Mouse (Mus musculus): Measurements from ENCODE around the gene Olfr194.
"Not testable (repeated sequence)": the region's sequence is repeated elsewhere in the genome, so short reads cannot be mapped to it uniquely, and the experiment has no call there.

The Olfr194 gene

DNA sequence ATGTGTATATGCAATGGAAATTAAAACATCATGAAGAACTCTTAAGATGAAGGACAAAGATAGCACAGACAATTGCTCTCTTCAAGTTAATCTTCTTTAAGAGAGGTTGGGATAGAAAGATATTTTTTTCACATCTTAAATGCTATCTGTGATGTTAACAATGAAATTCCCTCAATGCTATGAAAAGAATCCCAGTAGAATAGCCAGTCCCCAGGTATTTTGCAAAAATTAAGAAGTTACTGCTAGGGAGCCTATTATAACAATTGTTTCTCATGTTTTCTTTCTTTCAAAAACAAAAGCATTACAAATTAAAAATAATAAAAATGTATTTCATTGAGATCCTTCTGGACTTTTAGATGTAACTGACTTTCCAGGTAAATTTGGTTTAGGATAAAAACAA is at the start of gene Olfr194:
Gene Olfr194, minus strand, starts transcription at position 101 of the 400 bp plus-strand sequence.
- DNase-seq = no peak

DNA sequence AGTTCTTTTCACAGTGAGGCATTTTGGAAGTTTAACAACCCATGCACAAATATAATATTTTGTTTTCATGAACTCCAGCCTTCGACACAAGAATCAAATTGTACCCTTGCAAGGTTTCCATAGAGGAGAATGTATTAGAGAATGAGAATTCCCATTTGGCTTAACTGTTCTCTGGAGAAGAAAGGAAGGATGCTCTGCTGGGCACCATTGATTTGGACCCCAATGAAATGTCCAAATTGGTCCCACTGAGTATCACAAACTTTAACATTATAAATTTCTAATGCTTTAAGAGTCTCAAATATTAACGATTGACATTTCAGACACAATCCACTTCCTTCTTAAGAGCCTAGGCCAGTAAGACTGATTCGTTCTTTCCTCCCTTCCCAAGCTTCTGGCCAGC is 49.5 kb upstream of the Olfr194 start, which contains the start of gene Olfr196:
Gene Olfr196, minus strand, starts transcription at position 101 of the 400 bp plus-strand sequence.
- no peak for DNase-seq

DNA sequence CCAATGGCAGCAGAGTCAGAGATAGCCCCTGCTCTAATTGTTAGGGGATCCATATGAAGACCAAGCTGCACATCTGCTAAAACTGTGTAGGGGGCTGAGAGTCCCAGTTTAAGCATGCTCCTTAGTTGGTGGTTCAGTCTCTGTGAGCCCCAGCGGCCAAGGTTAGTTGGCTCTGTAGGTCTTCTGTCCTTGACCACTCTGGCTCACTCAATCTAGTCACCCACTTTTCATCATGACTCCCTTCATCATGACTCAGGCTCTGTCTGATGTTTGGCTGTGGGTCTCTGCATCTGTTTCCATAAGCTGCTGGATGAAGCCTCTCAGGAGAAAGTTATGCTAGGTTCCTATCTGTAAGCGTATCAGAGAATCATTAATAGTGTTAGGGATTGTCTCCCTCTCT is 31.1 kb upstream of the Olfr194 start:
- no peak for DNase-seq

DNA sequence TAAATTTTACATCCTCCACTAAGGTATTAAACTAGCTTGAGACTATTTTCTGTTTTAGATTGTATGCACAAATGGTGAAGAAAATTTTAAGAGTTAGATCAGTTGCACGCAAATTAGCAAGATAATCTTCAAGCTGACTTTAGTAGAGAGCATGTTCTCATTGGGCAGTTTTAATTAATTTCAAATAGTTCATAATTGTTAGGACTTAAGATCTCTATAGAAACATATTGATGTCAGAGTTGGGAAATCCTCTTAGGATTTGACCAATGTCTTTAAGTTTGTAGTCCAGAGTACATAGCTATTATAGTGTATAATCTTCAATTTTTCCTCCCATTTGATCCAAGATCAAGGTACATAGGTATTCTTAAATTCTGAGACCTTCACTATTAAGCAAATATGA is 25.9 kb upstream of the Olfr194 start, which contains the start of gene Olfr195:
Gene Olfr195, plus strand, starts transcription at position 301 of the 400 bp plus-strand sequence.
- no peak for DNase-seq

DNA sequence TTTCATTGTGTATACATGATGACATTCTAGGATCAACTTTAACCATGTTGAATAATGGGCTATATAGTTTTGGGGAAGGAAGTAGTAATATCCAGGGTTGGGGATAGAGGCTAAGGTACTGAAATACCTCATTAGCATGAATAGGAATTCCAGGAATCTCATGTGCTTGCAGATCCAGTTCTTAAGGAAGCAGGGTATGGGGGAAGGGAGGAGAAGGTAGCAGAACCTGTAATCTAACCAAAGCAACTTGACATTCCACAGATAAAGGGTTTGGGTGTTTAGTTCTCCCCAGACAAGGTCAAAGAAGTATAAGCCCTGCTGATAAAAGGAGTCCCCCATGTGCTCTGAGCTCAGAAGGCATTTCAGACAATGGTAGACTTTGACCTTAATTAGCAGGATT is 20.2 kb upstream of the Olfr194 start:
- DNase-seq = no peak

DNA sequence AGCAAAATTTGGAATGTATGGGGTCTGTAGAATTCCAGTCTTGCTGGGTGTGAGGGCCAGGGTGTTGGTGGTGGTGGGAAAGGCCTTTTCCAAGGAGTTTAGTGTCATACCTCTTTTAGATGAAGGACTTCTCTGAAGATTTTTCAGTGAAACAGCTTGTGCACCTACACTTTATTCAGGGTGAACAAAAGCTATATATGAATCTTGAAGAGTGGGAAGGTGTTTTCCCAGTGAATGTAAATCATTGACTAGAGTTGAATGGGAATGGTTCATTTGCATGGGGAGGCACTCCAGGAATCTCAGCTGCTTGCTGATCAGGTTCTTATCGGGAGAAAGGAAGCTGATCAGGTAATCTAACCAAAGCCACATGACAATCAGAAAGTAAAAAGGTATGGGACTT is 9.9 kb upstream of the Olfr194 start:
- DNase-seq = no peak

DNA sequence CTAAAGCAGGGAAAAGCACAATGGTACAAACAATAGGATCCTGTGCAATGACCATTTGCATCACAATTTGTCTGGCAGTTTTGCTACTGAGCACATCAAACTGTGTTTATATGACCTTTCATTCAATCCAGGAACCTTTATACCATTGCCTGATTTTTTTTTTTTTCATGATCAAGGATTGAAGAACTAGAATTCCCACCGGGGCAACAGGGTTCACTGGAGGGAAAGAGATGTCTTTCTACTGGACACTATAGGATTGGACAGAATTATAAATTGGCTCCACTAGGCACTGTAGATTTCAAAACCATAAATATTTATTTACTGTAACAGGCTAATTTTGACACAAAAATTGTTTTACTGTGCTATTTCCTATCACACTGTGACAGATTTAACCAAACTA is 9.1 kb downstream of the Olfr194 start, which contains the start of gene Olfr193:
Gene Olfr193, minus strand, starts transcription at position 101 of the 400 bp plus-strand sequence.
- DNase-seq = no peak

DNA sequence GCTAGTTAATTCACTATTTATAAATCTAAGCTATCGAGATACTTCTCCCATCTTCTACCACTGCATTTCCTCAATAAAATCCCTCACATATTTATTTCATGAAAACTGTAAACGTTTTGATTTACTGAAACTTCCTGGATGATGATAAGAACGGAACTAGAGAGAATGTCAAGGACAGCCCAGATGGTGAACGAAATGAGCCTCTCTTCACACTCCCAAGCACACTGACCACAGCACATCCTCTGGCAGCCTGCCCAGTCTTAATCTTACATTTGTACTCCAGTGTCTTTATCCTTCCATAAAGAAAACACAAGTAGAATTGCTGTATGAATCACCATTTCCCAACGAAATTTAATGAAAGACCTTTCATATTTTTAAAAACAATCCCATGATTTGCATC is 12.3 kb downstream of the Olfr194 start:
- not testable (repeated sequence) for DNase-seq

DNA sequence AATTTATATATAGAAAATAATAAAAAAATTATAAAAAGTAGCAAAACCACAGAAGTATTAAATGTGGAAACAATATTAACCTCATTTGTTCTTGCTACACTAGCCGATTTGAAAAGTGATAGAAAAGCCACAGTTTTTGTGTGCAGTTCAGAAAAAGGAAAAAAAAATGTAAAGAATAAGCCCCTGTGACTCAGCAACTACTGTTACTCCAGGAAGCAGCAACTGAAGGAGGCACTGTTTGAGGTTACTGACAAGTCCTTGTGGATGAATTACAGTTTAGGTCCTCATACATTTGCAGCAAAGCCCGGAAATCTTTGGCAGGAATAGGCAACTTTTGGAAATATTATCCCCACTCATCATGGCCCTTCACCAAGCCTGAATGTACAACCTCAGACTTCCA is 15.6 kb downstream of the Olfr194 start:
- no peak for DNase-seq

DNA sequence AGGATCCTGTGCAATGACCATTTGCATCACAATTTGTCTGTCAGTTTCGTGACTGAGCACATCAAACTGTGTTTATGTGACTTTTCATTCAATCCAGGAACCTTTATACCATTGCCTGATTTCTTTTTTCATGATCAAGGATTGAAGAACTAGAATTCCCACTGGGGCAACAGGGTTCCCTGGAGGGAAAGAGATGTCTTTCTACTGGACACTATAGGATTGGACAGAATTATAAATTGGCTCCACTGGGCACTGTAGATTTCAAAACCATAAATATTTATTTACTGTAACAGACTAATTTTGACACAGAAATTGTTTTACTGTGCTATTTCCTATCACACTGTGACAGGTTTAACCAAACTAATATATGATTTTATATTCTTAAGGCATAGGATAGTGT is 31.1 kb downstream of the Olfr194 start, which contains the start of gene Olfr191:
Gene Olfr191, minus strand, starts transcription at position 101 of the 400 bp plus-strand sequence.
- DNase-seq = not testable (repeated sequence)

DNA sequence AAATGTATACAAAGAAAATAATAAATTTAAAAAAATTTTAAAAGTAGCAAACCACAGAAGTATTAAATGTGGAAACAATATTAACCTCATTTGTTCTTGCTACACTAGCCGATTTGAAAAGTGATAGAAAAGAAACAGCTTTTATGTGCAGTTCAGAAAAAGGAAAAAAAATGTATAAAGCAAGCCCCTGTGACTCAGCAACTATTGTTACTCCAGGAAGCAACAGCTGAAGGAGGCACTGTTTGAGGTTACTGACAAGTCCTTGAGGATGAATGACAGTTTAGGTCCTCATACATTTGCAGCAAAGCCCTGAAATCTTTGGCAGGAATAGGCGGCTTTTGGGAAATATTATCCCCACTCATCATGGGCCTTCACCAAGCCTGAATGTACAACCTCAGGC is 39.8 kb downstream of the Olfr194 start:
- not testable (repeated sequence) for DNase-seq

DNA sequence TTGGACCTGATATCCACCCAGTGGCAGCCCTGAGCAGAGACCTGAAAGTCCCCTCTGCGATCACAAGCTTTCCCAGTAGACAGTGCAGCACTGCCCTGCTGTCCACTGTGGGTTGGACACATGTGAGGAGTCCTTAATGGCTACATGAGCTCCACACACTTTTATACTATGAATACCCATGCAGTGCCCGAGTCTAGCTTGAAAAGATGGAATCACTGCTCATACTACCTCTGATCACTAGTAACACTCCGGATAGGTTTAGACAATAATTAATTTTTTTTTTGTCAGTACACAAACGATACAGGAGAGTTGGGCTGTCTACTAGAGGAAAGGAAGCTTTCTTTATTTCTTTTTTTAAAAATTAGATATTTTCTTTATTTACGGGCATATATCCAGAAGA is 43.0 kb downstream of the Olfr194 start, which contains the start of gene Olfr190:
Gene Olfr190, minus strand, starts transcription at position 101 of the 400 bp plus-strand sequence.
- DNase-seq = no peak

DNA sequence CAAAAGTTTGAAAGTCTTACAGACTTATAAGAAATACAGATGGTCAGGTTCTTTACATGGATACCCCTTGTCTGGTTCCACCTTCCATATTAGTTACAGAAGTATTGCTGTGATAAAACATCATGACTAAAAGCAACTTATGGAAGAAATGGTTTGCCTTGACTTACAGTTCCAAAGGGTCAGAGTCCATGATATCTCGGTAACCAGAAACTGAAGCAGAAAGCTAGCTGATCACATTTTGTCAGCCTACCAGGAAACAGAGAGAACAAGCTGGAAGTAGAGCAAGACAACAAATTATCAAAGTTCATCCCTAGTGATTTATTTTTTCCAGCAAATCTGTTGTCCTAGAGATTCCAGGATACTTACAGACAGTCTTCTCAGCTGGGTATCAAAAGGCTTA is 47.3 kb downstream of the Olfr194 start:
- DNase-seq = no peak

DNA sequence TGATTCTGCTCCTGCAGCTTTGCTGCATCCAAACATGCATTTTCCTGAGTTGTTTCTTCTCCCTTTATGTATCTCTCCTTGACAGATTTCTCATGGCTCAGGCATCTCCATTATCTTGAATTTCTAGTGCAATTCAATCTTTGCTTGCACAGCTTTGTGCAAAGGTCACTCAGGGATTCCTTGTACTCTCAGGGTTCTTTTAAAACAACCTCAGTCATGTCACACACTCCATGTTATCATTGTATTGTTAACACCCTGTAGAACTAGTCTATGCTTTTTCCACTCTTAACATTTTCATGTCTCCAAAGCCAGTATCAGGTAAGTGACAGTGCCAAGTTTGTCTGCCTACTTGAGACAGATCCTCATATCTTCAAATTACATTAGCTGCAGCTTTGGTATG is 49.1 kb downstream of the Olfr194 start:
- no peak for DNase-seq
